Mouse (Mus musculus) lung, adult 2 months (tissue): ENCODE measurements around the gene Phb2.

Source experiments
- CTCF ChIP-seq: fragments of 200-500 bp; IDR thresholded peaks from 2 replicates; pipeline ENCODE4 v1.5.1; 2011; ENCODE audit warnings: mild to moderate bottlenecking, low read length, control low read depth; ENCODE audit not compliant: insufficient read depth
- POLR2A ChIP-seq: fragments of 200-500 bp; IDR thresholded peaks from 2 replicates; pipeline ENCODE4 v1.6.1; 2011; ENCODE audit warnings: low read depth, mild to moderate bottlenecking, control low read depth, low read length, borderline replicate concordance; ENCODE audit errors: extremely low read depth

DNA sequence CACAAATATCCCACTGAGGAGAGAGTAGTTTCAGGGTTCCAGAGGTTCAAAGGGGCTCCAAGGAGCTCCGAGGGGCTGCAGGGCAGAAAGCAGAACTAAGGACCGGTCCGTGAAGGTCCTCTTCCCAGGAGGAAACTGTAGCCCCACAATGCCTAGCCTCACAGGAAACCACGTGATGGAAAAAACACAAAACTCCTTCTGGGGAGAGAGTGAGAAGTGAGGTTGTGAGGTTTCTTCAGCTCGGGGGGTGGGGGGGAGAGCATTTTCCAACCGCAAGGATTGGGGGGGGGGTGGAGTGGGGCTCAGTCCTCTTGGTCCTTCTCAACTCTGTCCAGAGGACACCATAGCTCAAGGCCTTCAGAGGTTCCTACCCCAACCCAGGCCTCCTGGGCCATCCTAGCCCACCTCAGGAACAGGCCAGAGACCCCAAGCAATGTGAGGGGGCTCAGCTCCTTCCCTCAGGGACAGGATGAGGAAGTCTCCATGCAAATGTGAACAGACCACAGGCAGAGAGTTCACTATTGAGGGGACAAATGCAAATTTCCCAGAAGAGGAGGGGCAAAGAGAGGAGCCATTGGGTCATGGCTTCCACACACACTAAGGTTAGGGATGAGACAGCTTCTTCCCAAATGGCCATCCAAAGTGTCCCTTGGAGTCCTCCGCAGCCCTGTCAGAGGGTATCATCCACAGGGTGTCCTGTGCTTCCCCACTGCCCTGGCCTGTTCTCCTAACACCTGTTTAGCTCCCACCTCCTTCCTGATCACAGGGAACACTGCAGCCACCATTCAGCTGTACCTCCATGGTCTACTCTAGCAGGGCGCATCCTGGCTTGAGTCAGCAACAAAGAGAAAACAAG, 17.9 kb downstream of the Phb2 start:
- no peak for TF ChIP-seq CTCF
- TF ChIP-seq POLR2A = no peak
